Mouse (Mus musculus) hindbrain, embryonic 14.5 days (tissue): ENCODE results near the gene Snx30. TPM values are rescaled to one million over a fixed set of nuclear protein-coding genes. Genes with fewer than 3 reads are reported as not detected.
A peak's percentile ranks its signal among the peaks of the same experiment; 100 is the strongest.

Experiments used
- ATAC-seq: fragments of 200-750 bp; cut with Nextera tagmentation; 2 replicates; pipeline ENCODE4 v1.8.0; 2017; ENCODE audit warnings: moderate number of reproducible peaks, mild to moderate bottlenecking, moderate TSS enrichment, moderate library complexity; ENCODE audit not compliant: low FRiP score
- DNase-seq: peaks from one replicate; pipeline ENCODE4 v3.0.0-alpha.2; 2015; ENCODE audit warnings: low spot score
- H3K27ac ChIP-seq: fragments of 300-500 bp; sonication (generic); 2 replicates; pipeline ENCODE4 v1.5.1; 2014; ENCODE audit warnings: mild to moderate bottlenecking, moderate library complexity
- H3K27me3 ChIP-seq: fragments of 300-500 bp; sonication (generic); 2 replicates; pipeline ENCODE4 v1.6.1; 2014; ENCODE audit warnings: mild to moderate bottlenecking, low read length, mixed read lengths; ENCODE audit not compliant: control insufficient read depth, insufficient read depth
- H3K36me3 ChIP-seq: fragments of 300-500 bp; sonication (generic); replicated peaks from 2 replicates; pipeline ENCODE4 v1.6.1; 2014; ENCODE audit not compliant: control insufficient read depth, insufficient read depth
- H3K4me1 ChIP-seq: fragments of 300-500 bp; sonication (generic); replicated peaks from 2 replicates; pipeline ENCODE4 v1.6.1; 2014; ENCODE audit warnings: antibody characterized with exemption, low read length, mixed read lengths; ENCODE audit not compliant: control insufficient read depth, insufficient read depth
- H3K4me2 ChIP-seq: fragments of 300-500 bp; sonication (generic); replicated peaks from 2 replicates; pipeline ENCODE4 v1.6.1; 2014; ENCODE audit warnings: mild to moderate bottlenecking, moderate library complexity
- H3K4me3 ChIP-seq: fragments of 300-500 bp; sonication (generic); replicated peaks from 2 replicates; pipeline ENCODE4 v1.5.1; 2014; ENCODE audit warnings: mild to moderate bottlenecking, low read length
- H3K9ac ChIP-seq: fragments of 300-500 bp; sonication (generic); 2 replicates; pipeline ENCODE4 v1.6.1; 2014
- H3K9me3 ChIP-seq: fragments of 300-500 bp; sonication (generic); 2 replicates; pipeline ENCODE4 v1.6.1; 2016; ENCODE audit warnings: low read length; ENCODE audit not compliant: control insufficient read depth
- WGBS: fragments of 180-500 bp; shearing (Covaris S2); extraction: QIAGEN DNeasy Blood & Tissue Kit; methylation state at CpG from one replicate; pipeline ENCODE4 v1.1.7; 2014; 5-methylcytosine and 5-hydroxymethylcytosine counted together
- polyA plus RNA-seq: library from polyadenylated mRNA; unstranded; fragments of >200 nt; fragmentation: Nextera tagmentation; extraction: Ambion mirVana; gene quantifications from 2 replicates; pipeline ENCODE4 v1.2.1, GENCODE M21; 2014

Snx30 gene
- polyA plus RNA-seq, 1 experiment from 2014 or later = 21.9 TPM

DNA sequence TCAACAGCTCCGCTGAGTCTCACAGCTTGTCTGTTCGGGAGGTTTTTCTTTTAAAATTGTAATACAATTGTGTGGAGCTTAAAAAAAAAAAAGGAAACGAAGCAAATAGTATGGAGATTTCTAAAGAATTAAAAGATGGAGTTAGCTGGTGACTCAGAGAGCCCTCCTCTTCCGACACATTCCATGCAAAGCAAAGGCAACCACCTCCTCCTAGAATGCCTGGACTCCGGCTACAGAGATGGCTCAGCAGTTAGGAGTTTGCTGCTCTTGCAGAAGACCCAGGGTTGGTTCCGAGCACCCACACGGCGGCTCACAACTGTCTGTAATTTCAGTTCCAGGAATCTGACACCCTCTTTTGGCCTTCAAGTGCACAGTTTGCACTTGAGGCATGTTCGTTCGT is 12.9 kb downstream of the Snx30 start:
- ATAC-seq = no peak
- WGBS = 72% methylated on average over 10 of the region's 10 CpGs
- H3K27ac ChIP-seq = peak overlapping the region; percentile 26
- no peaks in the 10 kb centered on the region for H3K36me3 ChIP-seq
- H3K4me2 ChIP-seq = no peak overlapping the region
- H3K27me3 ChIP-seq = no peaks in the 10 kb centered on the region
- H3K4me1 ChIP-seq = 0 out of 2 replicates have a peak, but pooled peaks cover 8% of the 10 kb centered on the region
- H3K9me3 ChIP-seq = no peaks in the 10 kb centered on the region
- DNase-seq = no peak
- H3K4me3 ChIP-seq = no peak overlapping the region
- no peak overlapping the region for H3K9ac ChIP-seq

DNA sequence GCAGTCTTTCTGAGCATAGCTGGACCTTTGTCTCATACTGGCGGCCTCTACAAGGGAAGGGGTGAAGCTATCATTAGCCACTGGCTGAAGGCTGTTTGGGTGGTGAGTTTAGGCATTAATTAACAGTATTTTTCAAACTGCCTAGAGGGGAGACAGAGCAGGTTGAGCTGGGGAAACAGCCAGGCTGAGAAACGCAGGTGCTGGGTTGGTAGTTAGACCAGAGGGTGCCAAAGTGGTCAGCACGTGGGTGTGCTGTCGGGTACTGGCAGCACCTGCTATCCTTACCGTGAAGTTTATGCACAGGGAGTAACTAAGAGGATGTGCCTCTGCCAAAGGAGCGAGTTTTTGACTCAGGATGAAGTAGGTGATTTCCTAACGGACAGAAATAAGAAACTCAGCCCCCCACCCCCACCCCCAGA is 13.4 kb downstream of the Snx30 start:
- Histone ChIP-seq H3K9ac (no peak overlapping the region), H3K27ac (peak overlapping the region; percentile 26), H3K36me3 (no peaks in the 10 kb centered on the region), H3K4me3 (no peak overlapping the region), H3K4me1 (0 out of 2 replicates have a peak, but pooled peaks cover 8% of the 10 kb centered on the region), H3K4me2 (no peak overlapping the region; the same call in 1 of the 2 replicates), H3K9me3 (no peaks in the 10 kb centered on the region), H3K27me3 (no peaks in the 10 kb centered on the region)
- 35% methylated on average over 7 of the region's 7 CpGs for WGBS
- ATAC-seq (peak; percentile 49; the same call in 1 of the 2 replicates), DNase-seq (no peak)

DNA sequence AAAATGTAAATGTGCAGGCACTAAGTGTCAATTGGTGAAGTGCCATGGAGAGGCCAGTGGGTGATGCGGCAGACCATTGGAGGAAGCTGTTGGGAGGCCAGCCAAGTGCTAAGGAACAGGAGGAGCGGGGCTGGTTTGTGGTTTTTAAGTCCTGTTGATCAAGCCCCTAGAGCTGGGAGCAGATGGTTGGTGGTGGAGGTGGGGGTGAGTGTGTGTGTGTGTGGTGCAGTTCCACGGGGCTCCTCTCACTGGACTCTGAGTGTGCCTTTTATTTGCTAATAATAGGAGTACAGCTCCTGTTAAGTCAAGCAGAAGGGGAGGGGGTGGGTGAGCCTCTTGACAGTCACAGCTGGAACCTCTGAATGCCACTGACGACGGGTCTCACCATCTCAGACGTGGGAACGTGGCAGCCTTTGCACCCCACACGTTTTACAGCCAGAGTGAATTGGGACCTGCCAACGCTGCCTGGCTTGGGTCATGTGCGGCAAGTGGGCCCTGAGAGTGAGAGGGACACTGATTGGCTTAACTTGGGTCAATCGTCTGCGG is 13.9 kb downstream of the Snx30 start:
- H3K9ac ChIP-seq = no peak overlapping the region
- no peaks in the 10 kb centered on the region for H3K9me3 ChIP-seq
- 19% methylated on average over 12 of the region's 12 CpGs for WGBS
- DNase-seq = no peak
- H3K4me2 ChIP-seq = no peak overlapping the region; the same call in 1 of the 2 replicates
- peak overlapping the region; percentile 26; the same call in 1 of the 2 replicates for H3K27ac ChIP-seq
- no peaks in the 10 kb centered on the region for H3K27me3 ChIP-seq
- ATAC-seq = peak; percentile 82
- H3K4me1 ChIP-seq = 0 out of 2 replicates have a peak, but pooled peaks cover 8% of the 10 kb centered on the region
- no peaks in the 10 kb centered on the region for H3K36me3 ChIP-seq
- H3K4me3 ChIP-seq = no peak overlapping the region

DNA sequence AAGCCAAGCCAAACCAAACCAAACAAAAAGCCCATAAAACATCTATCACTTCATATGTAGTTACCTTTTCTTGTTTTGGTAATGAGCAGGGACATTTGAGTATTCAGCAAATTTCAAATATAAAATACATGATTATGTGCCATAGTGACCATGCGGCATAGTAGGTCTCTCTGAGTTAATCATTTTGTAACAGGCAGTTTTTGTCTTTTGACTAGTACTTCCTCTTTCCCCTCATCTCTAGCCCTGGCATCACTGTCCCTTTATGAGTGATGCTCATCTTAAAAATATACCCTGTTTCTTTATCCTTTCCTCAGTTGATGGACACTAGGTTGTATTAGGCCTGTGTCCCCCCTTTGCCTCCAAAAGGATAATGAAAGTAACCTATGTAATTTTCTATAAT is 15.9 kb downstream of the Snx30 start:
- ATAC-seq (no peak), DNase-seq (no peak)
- Histone ChIP-seq H3K4me3 (no peak overlapping the region), H3K4me1 (0 out of 2 replicates have a peak, but pooled peaks cover 8% of the 10 kb centered on the region), H3K9ac (no peak overlapping the region), H3K9me3 (no peaks in the 10 kb centered on the region), H3K36me3 (no peaks in the 10 kb centered on the region), H3K27me3 (no peaks in the 10 kb centered on the region), H3K27ac (no peak overlapping the region), H3K4me2 (no peak overlapping the region)
- WGBS = 97% methylated on average over 1 of the region's 1 CpGs

DNA sequence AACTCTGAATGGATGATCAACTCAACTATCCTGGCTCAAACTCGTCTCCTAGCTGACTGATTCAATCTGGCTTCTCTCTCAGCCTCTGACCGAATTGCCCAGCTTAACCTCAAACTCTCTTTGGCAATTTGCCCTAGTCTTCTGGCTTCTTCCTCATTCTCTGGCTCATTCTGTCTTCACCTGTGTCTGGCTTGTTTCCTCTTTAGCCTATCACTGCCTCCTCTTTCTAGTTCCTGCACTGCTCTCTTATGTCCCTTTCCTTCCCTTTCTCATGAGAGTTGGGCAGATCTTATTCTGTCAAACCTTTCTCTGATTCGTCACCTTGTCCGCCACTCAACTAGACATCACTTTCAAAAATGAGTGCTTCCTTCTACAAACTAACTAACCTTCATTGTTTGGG is 16.5 kb downstream of the Snx30 start:
- H3K27ac ChIP-seq = no peak overlapping the region
- ATAC-seq (no peak), DNase-seq (no peak)
- WGBS = 85% methylated on average over 4 of the region's 4 CpGs
- H3K4me1 ChIP-seq = 0 out of 2 replicates have a peak, but pooled peaks cover 8% of the 10 kb centered on the region
- no peaks in the 10 kb centered on the region for H3K27me3 ChIP-seq
- no peaks in the 10 kb centered on the region for H3K9me3 ChIP-seq
- H3K4me3 ChIP-seq = no peak overlapping the region
- no peaks in the 10 kb centered on the region for H3K36me3 ChIP-seq
- H3K4me2 ChIP-seq = no peak overlapping the region
- H3K9ac ChIP-seq = no peak overlapping the region

DNA sequence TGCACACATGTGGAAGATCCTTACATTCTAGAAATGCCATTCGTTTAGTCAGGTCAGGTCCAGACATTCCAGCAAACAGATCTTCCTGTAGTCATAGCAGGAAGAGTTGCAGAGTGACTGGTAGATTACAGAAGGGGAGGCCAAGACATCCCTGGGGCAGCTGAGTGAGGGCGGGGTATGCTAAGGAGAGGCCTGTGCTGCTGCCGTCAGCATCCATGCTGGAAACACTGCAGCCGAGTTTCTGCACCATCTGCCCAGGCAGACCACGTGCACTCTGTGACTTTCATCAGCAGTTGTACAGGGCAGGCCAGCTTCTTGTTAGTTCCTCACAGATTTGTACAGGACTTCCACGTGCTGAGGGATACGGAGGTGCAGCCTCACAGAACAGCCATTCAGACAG is 17.8 kb downstream of the Snx30 start:
- Histone ChIP-seq H3K9me3 (no peaks in the 10 kb centered on the region), H3K9ac (no peak overlapping the region), H3K4me1 (0 out of 2 replicates have a peak, but pooled peaks cover 8% of the 10 kb centered on the region), H3K4me2 (no peak overlapping the region), H3K36me3 (no peaks in the 10 kb centered on the region), H3K27ac (no peak overlapping the region), H3K27me3 (no peaks in the 10 kb centered on the region), H3K4me3 (no peak overlapping the region)
- ATAC-seq (no peak), DNase-seq (no peak)
- WGBS = 63% methylated on average over 7 of the region's 7 CpGs

DNA sequence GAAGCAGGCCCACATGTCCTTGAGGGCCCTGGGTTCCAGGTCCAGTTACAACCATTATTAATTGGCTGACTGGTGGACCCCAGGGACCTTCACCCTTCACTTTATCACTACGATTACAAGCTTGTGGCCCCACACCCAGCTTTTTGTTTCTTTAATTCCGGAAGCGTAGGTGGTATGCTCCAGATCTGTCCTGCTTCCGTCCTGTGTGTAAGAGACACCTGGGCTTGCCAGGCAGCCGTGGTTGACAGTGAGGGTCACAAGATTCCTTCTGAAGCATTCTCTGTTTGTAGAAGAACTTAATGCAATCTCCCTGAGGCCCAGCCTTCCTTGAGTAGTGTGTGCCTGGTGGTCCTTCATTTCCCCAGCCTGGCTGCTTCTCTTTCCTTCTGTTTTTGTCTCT is 19.2 kb downstream of the Snx30 start:
- Histone ChIP-seq H3K4me1 (no peaks in the 10 kb centered on the region), H3K4me3 (no peak overlapping the region), H3K36me3 (no peaks in the 10 kb centered on the region), H3K9ac (no peak overlapping the region), H3K4me2 (no peak overlapping the region), H3K27ac (no peak overlapping the region), H3K27me3 (no peaks in the 10 kb centered on the region), H3K9me3 (no peaks in the 10 kb centered on the region)
- DNase-seq (no peak), ATAC-seq (no peak)
- 91% methylated on average over 5 of the region's 5 CpGs for whole genome bisulfite sequencing

DNA sequence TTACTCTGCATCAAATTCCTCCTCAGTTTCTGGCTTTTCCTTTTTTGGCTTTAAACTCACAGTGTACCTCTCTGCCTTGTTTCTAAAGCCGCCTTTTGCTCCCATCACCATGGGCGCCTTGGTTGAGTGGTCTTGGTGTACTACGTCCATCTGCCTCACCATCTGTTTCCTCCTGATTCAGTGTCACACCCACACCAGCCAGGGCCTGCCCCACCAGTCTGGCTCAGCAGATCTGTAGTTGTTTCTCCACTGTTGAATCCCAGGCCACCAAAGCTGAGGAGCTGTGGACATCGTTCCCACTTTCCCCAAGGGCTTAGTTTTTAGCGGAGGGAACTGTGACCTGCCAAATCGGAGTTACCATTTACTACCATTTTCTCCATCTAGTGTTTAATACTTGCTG is 20.0 kb downstream of the Snx30 start:
- Histone ChIP-seq H3K9ac (no peak overlapping the region), H3K9me3 (no peaks in the 10 kb centered on the region), H3K4me1 (no peaks in the 10 kb centered on the region), H3K4me2 (no peak overlapping the region), H3K27me3 (no peaks in the 10 kb centered on the region), H3K4me3 (no peak overlapping the region), H3K27ac (no peak overlapping the region; the same call in 1 of the 2 replicates), H3K36me3 (no peaks in the 10 kb centered on the region)
- 88% methylated on average over 6 of the region's 6 CpGs for WGBS
- ATAC-seq (no peak), DNase-seq (no peak)

DNA sequence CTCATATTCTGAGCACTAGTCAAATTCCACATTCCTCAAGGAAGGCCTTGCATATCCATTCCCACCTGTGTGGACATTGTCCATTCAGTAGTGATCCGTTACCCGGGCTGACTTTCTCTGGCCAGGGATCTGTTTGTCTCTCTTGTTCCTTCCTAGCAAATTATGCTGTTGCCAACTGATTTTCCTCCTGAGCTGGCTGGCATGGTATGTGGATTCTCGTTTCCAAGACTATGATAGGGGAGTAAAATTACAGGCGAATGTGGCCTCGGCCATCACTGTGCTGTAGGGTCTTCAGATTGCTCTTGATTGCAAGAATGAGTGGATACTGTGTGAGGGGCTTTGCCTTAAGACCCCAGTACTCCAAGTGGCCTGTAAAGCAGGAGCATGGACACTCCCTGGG is 20.7 kb downstream of the Snx30 start:
- DNase-seq (no peak), ATAC-seq (no peak)
- WGBS = 85% methylated on average over 5 of the region's 5 CpGs
- no peak overlapping the region for H3K9ac ChIP-seq
- H3K36me3 ChIP-seq = no peaks in the 10 kb centered on the region
- H3K27ac ChIP-seq = no peak overlapping the region
- no peaks in the 10 kb centered on the region for H3K4me1 ChIP-seq
- H3K4me2 ChIP-seq = no peak overlapping the region
- no peaks in the 10 kb centered on the region for H3K9me3 ChIP-seq
- no peaks in the 10 kb centered on the region for H3K27me3 ChIP-seq
- H3K4me3 ChIP-seq = no peak overlapping the region

DNA sequence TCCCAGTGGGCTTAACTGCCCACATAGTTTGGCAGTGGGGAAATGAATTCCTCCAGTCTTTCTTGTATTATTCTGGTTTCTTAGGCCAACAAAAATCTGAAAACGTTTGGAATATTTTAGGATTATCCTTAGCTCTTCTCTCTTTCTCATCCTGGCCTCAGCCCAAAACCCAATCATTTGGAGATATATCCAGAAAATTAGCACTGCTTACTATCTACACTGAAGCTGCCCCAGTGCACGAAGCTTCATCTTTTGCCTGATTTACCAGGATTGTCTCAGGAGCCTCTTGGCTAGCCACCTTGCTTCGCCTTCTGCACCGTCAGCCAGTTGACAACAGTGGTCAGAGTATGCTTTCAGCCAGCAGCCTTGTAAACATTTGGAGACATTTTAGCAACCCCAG is 23.4 kb downstream of the Snx30 start:
- no peak for ATAC-seq
- no peaks in the 10 kb centered on the region for H3K4me1 ChIP-seq
- no peaks in the 10 kb centered on the region for H3K36me3 ChIP-seq
- no peak overlapping the region for H3K4me3 ChIP-seq
- no peak overlapping the region for H3K4me2 ChIP-seq
- no peaks in the 10 kb centered on the region for H3K9me3 ChIP-seq
- H3K27me3 ChIP-seq = no peaks in the 10 kb centered on the region
- WGBS = 91% methylated on average over 4 of the region's 4 CpGs
- no peak overlapping the region for H3K9ac ChIP-seq
- no peak for DNase-seq
- no peak overlapping the region for H3K27ac ChIP-seq
